Mouse (Mus musculus) testis, adult 2 months (tissue): ENCODE data around the gene Gm28308.

Source experiments
- CTCF ChIP-seq: fragments of 200-500 bp; IDR thresholded peaks from 2 replicates; pipeline ENCODE4 v1.5.1; 2012; ENCODE audit warnings: low read depth, mild to moderate bottlenecking, inconsistent platforms, low read length, moderate library complexity; ENCODE audit not compliant: control insufficient read depth, insufficient read depth, insufficient replicate concordance
- POLR2A ChIP-seq: fragments of 200-500 bp; IDR thresholded peaks from 2 replicates; pipeline ENCODE4 v1.6.1; 2012; ENCODE audit warnings: low read depth, mild to moderate bottlenecking, inconsistent platforms, low read length, moderate library complexity; ENCODE audit not compliant: control insufficient read depth

GRCm38 (mm10) chr6:52233546-52234427, 20.6 kb upstream of the Gm28308 start:
- TF ChIP-seq POLR2A: no peak
- TF ChIP-seq CTCF: no peak
